In genomic region chr15:85625666-85626279, GRCm38 (mm10) we compare ENCODE assay signal across 8 mouse cellular contexts. TPM values are rescaled to one million over a fixed set of nuclear protein-coding genes. Genes with fewer than 3 reads are reported as not detected.
A peak's percentile ranks its signal among the peaks of the same experiment; 100 is the strongest.
DNase-seq lines count a peak whose midpoint lies in the region; ATAC-seq and TF ChIP-seq lines count a peak whose summit lies in the region.

No protein-coding gene starts in this region.

- peaks cover 0 to 11% of the 10 kb centered on the region in 2 experiments; a peak in 3 of 4 replicates for H3K4me1 ChIP-seq in heart, embryonic 14.5 days (ENCODE audit: control insufficient read depth in 2 of 2, insufficient read depth in 2 of 2, low read length in 2 of 2)
- H3K4me1 ChIP-seq in liver, embryonic 14.5 days (replicated peaks; ENCODE audit: control insufficient read depth in 2 of 2, insufficient read depth in 2 of 2, low read length in 1 of 2) = no peaks in the 10 kb centered on the region
- H3K4me1 ChIP-seq in neural tube, embryonic 13.5 days (replicated peaks) = peaks cover 37% of the 10 kb centered on the region

- peak overlapping the region; percentile 85 for H3K4me2 ChIP-seq in heart, embryonic 14.5 days (ENCODE audit: low read length)
- peak overlapping the region; percentile 38 for H3K4me2 ChIP-seq in liver, embryonic 14.5 days (ENCODE audit: low read depth)
- H3K4me2 ChIP-seq in neural tube, embryonic 13.5 days = peak overlapping the region; percentile 68

- DNase-seq in cerebellum, postnatal 14 days = peak; percentile 70 to 72
- peak; percentile 49 for DNase-seq in embryo, embryonic 10 days (ENCODE audit: low spot score)
- DNase-seq in kidney, postnatal 10 days = peak; percentile 80
- no peak for DNase-seq in liver, embryonic 14.5 days (ENCODE audit: low read depth in 3 of 3, low spot score in 3 of 3)
- no peak for DNase-seq in T-cell, adult 2 months (ENCODE audit: low spot score)

- ATAC-seq in cerebellum, adult (ENCODE audit: insufficient number of reproducible peaks, low FRiP score, low TSS enrichment) = no peak
- ATAC-seq in heart, embryonic 14.5 days (ENCODE audit: insufficient number of reproducible peaks, insufficient read depth, low FRiP score, low read depth) = no peak
- no peak for ATAC-seq in liver, embryonic 14.5 days (ENCODE audit: insufficient read depth)
- peak; percentile 87 for ATAC-seq in neural tube, embryonic 13.5 days (ENCODE audit: low read depth)

- H3K9ac ChIP-seq in heart, embryonic 14.5 days (ENCODE audit: low read length) = peak overlapping the region; percentile 71
- H3K9ac ChIP-seq in liver, embryonic 14.5 days (replicated peaks) = no peak overlapping the region
- peak overlapping the region; percentile 84 for H3K9ac ChIP-seq in neural tube, embryonic 13.5 days

- no peaks in the 10 kb centered on the region for H3K9me3 ChIP-seq in heart, embryonic 14.5 days (ENCODE audit: control insufficient read depth, low read length)
- no peaks in the 10 kb centered on the region for H3K9me3 ChIP-seq in liver, embryonic 14.5 days (ENCODE audit: control insufficient read depth, low read length)
- no peaks in the 10 kb centered on the region for H3K9me3 ChIP-seq in neural tube, embryonic 13.5 days

- TF ChIP-seq EP300 in liver, embryonic 14.5 days (IDR thresholded peaks at IDR 0.05; ENCODE audit: low read depth) = no peak

- no peaks in the 10 kb centered on the region for H3K36me3 ChIP-seq in heart, embryonic 14.5 days (ENCODE audit: control insufficient read depth, insufficient read depth, low read length)
- no peaks in the 10 kb centered on the region for H3K36me3 ChIP-seq in liver, embryonic 14.5 days (replicated peaks; ENCODE audit: control insufficient read depth, insufficient read depth, low read depth)
- H3K36me3 ChIP-seq in neural tube, embryonic 13.5 days = no peaks in the 10 kb centered on the region

- no peak overlapping the region for H3K27ac ChIP-seq in heart, embryonic 14.5 days (replicated peaks in 1 of 2; ENCODE audit: control insufficient read depth in 1 of 2, insufficient read depth in 1 of 2, low read depth in 2 of 2, low read length in 2 of 2)
- H3K27ac ChIP-seq in liver, embryonic 14.5 days = no peak overlapping the region
- H3K27ac ChIP-seq in neural tube, embryonic 13.5 days (replicated peaks) = peak overlapping the region; percentile 91

- TF ChIP-seq CTCF in liver, embryonic 14.5 days (IDR thresholded peaks at IDR 0.05; ENCODE audit: low read depth) = no peak

- 1% methylated on average over 68 of the region's 68 CpGs for WGBS in heart, embryonic 14.5 days
- WGBS in liver, embryonic 14.5 days (ENCODE audit: insufficient replicate concordance) = 6% methylated on average over 62 of the region's 68 CpGs
- WGBS in neural tube, embryonic 13.5 days = 1% methylated on average over 66 of the region's 68 CpGs

- peaks cover 42% of the 10 kb centered on the region for H3K27me3 ChIP-seq in heart, embryonic 14.5 days (ENCODE audit: control insufficient read depth, insufficient read depth, low read length)
- H3K27me3 ChIP-seq in liver, embryonic 14.5 days (ENCODE audit: control insufficient read depth, insufficient read depth, low read length) = peaks cover 28% of the 10 kb centered on the region
- peaks cover 17% of the 10 kb centered on the region; the same call in 1 of the 2 replicates for H3K27me3 ChIP-seq in neural tube, embryonic 13.5 days

- H3K4me3 ChIP-seq in heart, embryonic 14.5 days (ENCODE audit: control insufficient read depth in 1 of 2, insufficient read depth in 1 of 2, low read depth in 1 of 2, low read length in 2 of 2) = peak overlapping the region; percentile 46 to 48
- H3K4me3 ChIP-seq in liver, embryonic 14.5 days (ENCODE audit: insufficient read depth in 1 of 2, low read depth in 2 of 2, low read length in 2 of 2) = peak overlapping the region in 1 of 2 experiments; percentile 26; a peak in 2 of 4 replicates
- H3K4me3 ChIP-seq in neural tube, embryonic 13.5 days = peak overlapping the region; percentile 47

RNA-seq across cellular contexts. Expression of gene Wnt7b, which starts 43.5 kb away (rescaled TPM):
- 0.23 and 0.41 TPM in 2 replicates for polyA plus RNA-seq in heart, embryonic 14.5 days (2014; fragmentation: Nextera tagmentation; extraction: Ambion mirVana)
- polyA plus RNA-seq in liver, embryonic 14.5 days (2012; rRNA removed) = 0.08 and 0.19 TPM in 2 replicates
- 0.03 and 0.29 TPM in 2 replicates for polyA plus RNA-seq in liver, embryonic 14.5 days (2014; fragmentation: Nextera tagmentation; extraction: Ambion mirVana)
- polyA plus RNA-seq in neural tube, embryonic 13.5 days (2015; fragmentation: Nextera tagmentation; extraction: Ambion mirVana) = 34.2 and 37.7 TPM in 2 replicates

Comparison
In these comparisons a context has a peak if more than half of its experiments do, and no peak if none do; other contexts are left out.
1. DNase-seq: peak in cerebellum, postnatal 14 days (2 of 2), embryo, embryonic 10 days (single experiment) and kidney, postnatal 10 days (single experiment); none in liver, embryonic 14.5 days (0 of 3) and T-cell, adult 2 months (single experiment).
2. RNA of gene Wnt7b, which starts 43.5 kb away (polyA plus RNA-seq): 34.2 to 37.7 TPM in neural tube, embryonic 13.5 days; 0.23 to 0.41 TPM in heart, embryonic 14.5 days and 0.03 to 0.29 TPM in liver, embryonic 14.5 days; every median in the first group is over 10 times any median in the second.
3. Peak in every context shown above with its lines, with median percentiles within 50 percentile points of each other: H3K4me2 ChIP-seq.